Mouse (Mus musculus) limb, embryonic 12.5 days (tissue): ENCODE results near the gene Ewsr1. TPM values are rescaled to one million over a fixed set of nuclear protein-coding genes. Genes with fewer than 3 reads are reported as not detected.

ENCODE experiments used
- ATAC-seq: fragments of 200-750 bp; cut with Nextera tagmentation; 2 replicates; pipeline ENCODE4 v1.8.0; 2017; ENCODE audit warnings: low read depth, moderate TSS enrichment; ENCODE audit not compliant: insufficient number of reproducible peaks, insufficient read depth, low FRiP score, low TSS enrichment
- H3K27ac ChIP-seq: fragments of 300-500 bp; sonication (generic); 2 replicates; pipeline ENCODE4 v1.5.1; 2016; ENCODE audit warnings: mild to moderate bottlenecking, moderate library complexity
- H3K27me3 ChIP-seq: fragments of 300-500 bp; sonication (generic); 2 replicates; pipeline ENCODE4 v1.6.1; 2016; ENCODE audit warnings: mild to moderate bottlenecking, moderate library complexity
- H3K36me3 ChIP-seq: fragments of 300-500 bp; sonication (generic); 2 replicates; pipeline ENCODE4 v1.6.1; 2016; ENCODE audit warnings: mild to moderate bottlenecking, moderate library complexity
- H3K4me1 ChIP-seq: fragments of 300-500 bp; sonication (generic); replicated peaks from 2 replicates; pipeline ENCODE4 v1.6.1; 2016
- H3K4me2 ChIP-seq: fragments of 300-500 bp; sonication (generic); 2 replicates; pipeline ENCODE4 v1.6.1; 2016; ENCODE audit warnings: mild to moderate bottlenecking, moderate library complexity
- H3K4me3 ChIP-seq: fragments of 300-500 bp; sonication (generic); replicated peaks from 2 replicates; pipeline ENCODE4 v1.5.1; 2016; ENCODE audit warnings: mild to moderate bottlenecking
- H3K9ac ChIP-seq: fragments of 300-500 bp; sonication (generic); replicated peaks from 2 replicates; pipeline ENCODE4 v1.6.1; 2016; ENCODE audit warnings: mild to moderate bottlenecking, moderate library complexity
- H3K9me3 ChIP-seq: fragments of 300-500 bp; sonication (generic); 2 replicates; pipeline ENCODE4 v1.6.1; 2016; ENCODE audit warnings: mild to moderate bottlenecking, moderate library complexity
- WGBS: fragments of 180-500 bp; shearing (Covaris S2); methylation state at CpG from one replicate; pipeline ENCODE4 v1.1.7; 2016; 5-methylcytosine and 5-hydroxymethylcytosine counted together
- microRNA-seq: library from miRNA; unstranded; fragments of <30 nt; microRNA quantifications from one replicate; pipeline ENCODE4, GENCODE M21; 2017
- polyA plus RNA-seq: library from polyadenylated mRNA; unstranded; fragments of >200 nt; fragmentation: Nextera tagmentation; extraction: Ambion mirVana; gene quantifications from 2 replicates; pipeline ENCODE4 v1.2.1, GENCODE M21; 2016

The Ewsr1 gene
- polyA plus RNA-seq, 1 experiment from 2014 or later = 1,006 TPM

GRCm38 (mm10) chr11:5041144-5041780 is 57.8 kb downstream of the Ewsr1 start:
- 66% methylated on average over 18 of the region's 18 CpGs for WGBS
- Histone ChIP-seq H3K4me2 (no peak overlapping the region), H3K4me1 (peaks cover 9% of the 10 kb centered on the region; the same call in 1 of the 2 replicates), H3K9me3 (no peaks in the 10 kb centered on the region), H3K4me3 (no peak overlapping the region), H3K27me3 (no peaks in the 10 kb centered on the region), H3K27ac (peak overlapping the region; percentile 69), H3K36me3 (peaks cover 66% of the 10 kb centered on the region), H3K9ac (no peak overlapping the region)
- no peak for ATAC-seq

- no peak for ATAC-seq
- no peaks in the 10 kb centered on the region for H3K9me3 ChIP-seq
- no peak overlapping the region for H3K4me3 ChIP-seq
- no peak overlapping the region for H3K4me2 ChIP-seq
- WGBS = 87% methylated on average over 5 of the region's 5 CpGs
- H3K27me3 ChIP-seq = no peaks in the 10 kb centered on the region
- peaks cover 9% of the 10 kb centered on the region; the same call in 1 of the 2 replicates for H3K4me1 ChIP-seq
- H3K36me3 ChIP-seq = peaks cover 72% of the 10 kb centered on the region
- peak overlapping the region; percentile 69 for H3K27ac ChIP-seq
- H3K9ac ChIP-seq = no peak overlapping the region
Observed at GRCm38 (mm10) chr11:5040585-5040984, 58.5 kb downstream of the Ewsr1 start.

DNA sequence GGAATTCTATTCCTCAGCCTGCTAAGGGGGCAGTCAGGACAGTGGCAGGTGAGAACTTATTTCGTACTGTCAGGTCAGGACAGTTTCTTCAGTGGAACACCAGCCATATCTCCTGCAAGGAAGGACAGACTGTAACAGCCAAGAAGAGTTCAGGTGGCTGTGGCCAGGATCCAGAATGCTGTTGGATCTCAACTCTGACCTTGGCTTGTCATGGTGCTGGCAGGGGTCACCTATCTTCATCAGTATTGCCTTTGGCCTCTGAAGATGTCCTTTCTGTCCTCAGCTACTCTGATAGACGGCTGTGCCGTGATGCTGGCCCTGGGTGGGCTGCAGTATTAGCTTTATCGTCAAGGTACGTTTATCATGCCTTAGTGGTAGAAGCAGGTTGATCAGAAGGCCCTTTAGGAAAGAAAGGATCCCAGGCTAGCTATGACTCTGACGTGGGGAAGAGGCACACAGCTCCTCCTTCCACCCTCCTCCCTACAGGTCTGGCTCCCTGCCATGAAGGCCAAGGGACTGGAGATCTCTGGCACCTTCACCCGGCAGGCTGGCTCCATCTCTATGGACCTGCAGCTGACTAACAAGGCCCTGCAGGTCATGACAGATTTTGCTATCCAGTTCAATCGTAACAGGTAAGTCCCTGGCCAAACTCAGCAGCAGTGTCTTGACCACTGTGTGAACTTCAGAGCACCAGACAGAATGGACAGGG is 61.8 kb downstream of the Ewsr1 start:
- H3K36me3 ChIP-seq = peaks cover 98% of the 10 kb centered on the region
- H3K4me3 ChIP-seq = no peak overlapping the region
- ATAC-seq = no peak
- no peaks in the 10 kb centered on the region for H3K27me3 ChIP-seq
- WGBS = 86% methylated on average over 8 of the region's 8 CpGs
- peaks cover 9% of the 10 kb centered on the region; the same call in 1 of the 2 replicates for H3K4me1 ChIP-seq
- no peak overlapping the region for H3K4me2 ChIP-seq
- no peaks in the 10 kb centered on the region for H3K9me3 ChIP-seq
- H3K9ac ChIP-seq = no peak overlapping the region
- H3K27ac ChIP-seq = no peak overlapping the region

DNA sequence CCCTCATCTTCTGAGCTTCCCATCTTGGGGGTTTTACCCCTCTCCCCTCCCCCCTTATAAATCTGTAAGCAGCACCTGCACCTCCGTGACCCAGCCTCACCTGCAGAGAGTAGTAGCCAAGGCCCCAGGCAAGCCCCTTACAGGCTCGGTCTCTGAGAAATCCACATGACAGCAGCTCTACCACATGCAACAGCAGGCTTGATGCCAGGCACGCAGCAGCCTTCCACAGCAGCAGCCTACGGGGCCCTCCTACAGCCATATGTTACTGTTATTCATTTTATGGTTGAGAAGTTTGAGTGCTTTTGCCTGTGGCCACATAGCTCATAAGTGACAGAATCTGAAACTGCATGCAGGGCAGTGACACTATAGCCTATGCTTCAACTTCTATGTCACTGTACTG is 63.6 kb downstream of the Ewsr1 start:
- WGBS = 90% methylated on average over 4 of the region's 4 CpGs
- Histone ChIP-seq H3K36me3 (peaks cover 98% of the 10 kb centered on the region), H3K27ac (no peak overlapping the region)

GRCm38 (mm10) chr11:5033136-5033535 is 65.9 kb downstream of the Ewsr1 start:
- WGBS = 92% methylated on average over 3 of the region's 3 CpGs
- Histone ChIP-seq H3K27me3 (no peaks in the 10 kb centered on the region), H3K4me1 (no peaks in the 10 kb centered on the region), H3K36me3 (peaks cover 94% of the 10 kb centered on the region), H3K9ac (no peak overlapping the region), H3K9me3 (no peaks in the 10 kb centered on the region), H3K4me3 (no peak overlapping the region), H3K4me2 (no peak overlapping the region), H3K27ac (no peak overlapping the region)
- ATAC-seq = no peak

More for the DNA sequence above, 63.6 kb downstream of the Ewsr1 start:
- H3K9ac ChIP-seq = no peak overlapping the region
- H3K4me1 ChIP-seq = peaks cover under 1% of the 10 kb centered on the region; the same call in 1 of the 2 replicates
- no peak overlapping the region for H3K4me2 ChIP-seq
- H3K9me3 ChIP-seq = no peaks in the 10 kb centered on the region
- no peak for ATAC-seq
- no peaks in the 10 kb centered on the region for H3K27me3 ChIP-seq
- no peak overlapping the region for H3K4me3 ChIP-seq

- H3K9ac ChIP-seq = no peak overlapping the region
- no peaks in the 10 kb centered on the region for H3K4me1 ChIP-seq
- ATAC-seq = no peak
- H3K27ac ChIP-seq = no peak overlapping the region
- H3K36me3 ChIP-seq = peaks cover 94% of the 10 kb centered on the region
- 95% methylated on average over 10 of the region's 10 CpGs for WGBS
- H3K4me2 ChIP-seq = no peak overlapping the region
- H3K27me3 ChIP-seq = no peaks in the 10 kb centered on the region
- no peak overlapping the region for H3K4me3 ChIP-seq
- no peaks in the 10 kb centered on the region for H3K9me3 ChIP-seq
Observed at GRCm38 (mm10) chr11:5032706-5033105, 66.4 kb downstream of the Ewsr1 start.

DNA sequence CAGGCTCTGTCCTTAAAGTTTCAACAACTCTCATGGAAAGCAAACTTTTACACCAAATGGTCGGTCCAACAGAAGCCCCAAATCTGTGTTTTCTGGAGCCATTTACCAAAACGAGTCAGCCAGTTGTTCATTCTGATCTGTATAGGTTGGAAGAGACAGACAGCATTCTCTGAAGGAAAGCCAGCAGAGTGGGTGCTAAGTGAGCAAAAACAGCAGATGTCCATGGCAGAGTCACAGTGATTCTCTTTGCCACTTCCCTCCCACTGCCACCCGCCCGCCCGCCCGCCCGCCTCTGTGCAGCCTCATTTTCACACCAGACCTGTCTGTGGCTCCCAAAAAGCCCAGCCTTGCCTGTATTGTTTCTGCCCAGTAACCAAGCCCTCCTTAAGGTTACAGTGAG is 70.8 kb downstream of the Ewsr1 start:
- H3K4me3 ChIP-seq = no peak overlapping the region
- no peak for ATAC-seq
- no peak overlapping the region for H3K9ac ChIP-seq
- H3K9me3 ChIP-seq = no peaks in the 10 kb centered on the region
- peaks cover 94% of the 10 kb centered on the region for H3K36me3 ChIP-seq
- H3K4me2 ChIP-seq = no peak overlapping the region
- 92% methylated on average over 7 of the region's 7 CpGs for WGBS
- H3K4me1 ChIP-seq = no peaks in the 10 kb centered on the region
- H3K27ac ChIP-seq = no peak overlapping the region
- H3K27me3 ChIP-seq = no peaks in the 10 kb centered on the region

DNA sequence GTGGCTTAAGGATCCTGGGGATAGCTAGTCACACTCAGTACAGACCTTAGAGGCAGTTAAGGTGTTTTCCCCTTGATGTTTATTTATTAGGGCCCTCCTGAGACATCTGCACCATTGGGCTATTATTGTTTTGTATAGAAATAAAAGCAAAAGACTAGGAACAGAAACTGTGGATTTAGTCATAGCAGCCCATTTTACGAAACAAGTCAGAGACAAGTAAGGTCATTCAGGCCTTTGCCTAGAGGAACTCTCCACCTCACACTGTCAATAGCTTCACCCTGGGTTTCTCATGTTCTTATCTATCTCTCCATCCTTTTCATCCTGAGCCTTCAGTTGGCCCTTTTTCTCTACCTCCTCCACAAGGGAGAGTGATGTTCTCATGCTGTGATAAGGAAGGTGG is 74.0 kb downstream of the Ewsr1 start:
- no peak overlapping the region for H3K4me2 ChIP-seq
- H3K9ac ChIP-seq = no peak overlapping the region
- no peak for ATAC-seq
- H3K27me3 ChIP-seq = no peaks in the 10 kb centered on the region
- H3K4me1 ChIP-seq = no peaks in the 10 kb centered on the region
- no peak overlapping the region for H3K4me3 ChIP-seq
- peaks cover 74% of the 10 kb centered on the region for H3K36me3 ChIP-seq
- H3K9me3 ChIP-seq = no peaks in the 10 kb centered on the region
- H3K27ac ChIP-seq = no peak overlapping the region
- 97% methylated on average over 1 of the region's 1 CpGs for WGBS

Small RNAs within 50 kb of the gene (microRNA-seq; reads per million reads assigned to microRNA genes)
- gene Gm47296 = not detected

Other genes starting within 250 kb of the Ewsr1 start
- 59.8 and 68.0 TPM in 2 replicates for gene Nf2, start 249.7 kb downstream of the Ewsr1 start, polyA plus RNA-seq
- 85.8 and 87.1 TPM in 2 replicates for gene Nipsnap1, start 225.3 kb downstream of the Ewsr1 start, polyA plus RNA-seq
- gene Thoc5, start 203.9 kb downstream of the Ewsr1 start, polyA plus RNA-seq = 40.3 and 44.3 TPM in 2 replicates
- 0.19 and 0.27 TPM in 2 replicates for gene Nefh, start 151.2 kb downstream of the Ewsr1 start, polyA plus RNA-seq
- 48.8 and 54.8 TPM in 2 replicates for gene Ap1b1, start 112.4 kb downstream of the Ewsr1 start, polyA plus RNA-seq
- 2.8 and 3.2 TPM in 2 replicates for gene Rasl10a, start 41.1 kb downstream of the Ewsr1 start, polyA plus RNA-seq
- 40.5 and 44.9 TPM in 2 replicates for gene Gas2l1, start 33.9 kb downstream of the Ewsr1 start, polyA plus RNA-seq
- 23.2 and 24.8 TPM in 2 replicates for gene Rhbdd3, start 340 bp downstream of the Ewsr1 start, polyA plus RNA-seq
- 16.4 and 18.2 TPM in 2 replicates for gene Emid1, start 53.0 kb upstream of the Ewsr1 start, polyA plus RNA-seq
- 24.2 and 26.2 TPM in 2 replicates for gene Kremen1, start 162.3 kb upstream of the Ewsr1 start, polyA plus RNA-seq